Comparison of ENCODE assay signal across 1 mouse cellular context in the genomic region with DNA sequence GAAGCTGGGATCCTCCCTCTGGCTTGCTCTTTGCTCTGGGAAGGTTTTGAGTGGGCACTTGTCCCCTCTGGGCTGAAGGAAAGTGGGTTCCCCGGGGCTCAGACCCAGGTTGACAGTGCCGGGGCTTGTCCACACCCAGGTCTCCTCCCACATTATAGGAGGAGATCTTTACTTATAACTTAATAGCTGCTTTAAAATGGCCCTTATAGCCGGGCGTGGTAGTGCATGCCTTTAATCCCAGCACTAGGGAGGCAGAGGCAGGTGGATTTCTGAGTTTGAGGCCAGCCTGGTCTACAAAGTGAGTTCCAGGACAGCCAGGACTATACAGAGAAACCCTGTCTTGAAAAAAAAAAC.
TF ChIP-seq lines count a peak whose summit lies in the region.

No protein-coding gene starts in this region.

TF ChIP-seq in MEL, 35 proteins besides CTCF, POLR2A, EP300 and RAD21:
- TF ChIP-seq SIN3A (IDR thresholded peaks at IDR 0.05; ENCODE audit: low read length) (peak; percentile 3; the same call in 1 of the 2 replicates), MXI1 (IDR thresholded peaks at IDR 0.05; ENCODE audit: low read depth, low read length) (0 out of 2 replicates have a peak, but pooled peaks have one; percentile 10)
